Mouse (Mus musculus): ENCODE results near the gene Rack1. TPM values are rescaled to one million over a fixed set of nuclear protein-coding genes. Genes with fewer than 3 reads are reported as not detected.
"Not testable (repeated sequence)": the region's sequence is repeated elsewhere in the genome, so short reads cannot be mapped to it uniquely, and the experiment has no call there.

The Rack1 gene
- polyA plus RNA-seq, 1 experiment from 2014 or later = 390 TPM

DNA sequence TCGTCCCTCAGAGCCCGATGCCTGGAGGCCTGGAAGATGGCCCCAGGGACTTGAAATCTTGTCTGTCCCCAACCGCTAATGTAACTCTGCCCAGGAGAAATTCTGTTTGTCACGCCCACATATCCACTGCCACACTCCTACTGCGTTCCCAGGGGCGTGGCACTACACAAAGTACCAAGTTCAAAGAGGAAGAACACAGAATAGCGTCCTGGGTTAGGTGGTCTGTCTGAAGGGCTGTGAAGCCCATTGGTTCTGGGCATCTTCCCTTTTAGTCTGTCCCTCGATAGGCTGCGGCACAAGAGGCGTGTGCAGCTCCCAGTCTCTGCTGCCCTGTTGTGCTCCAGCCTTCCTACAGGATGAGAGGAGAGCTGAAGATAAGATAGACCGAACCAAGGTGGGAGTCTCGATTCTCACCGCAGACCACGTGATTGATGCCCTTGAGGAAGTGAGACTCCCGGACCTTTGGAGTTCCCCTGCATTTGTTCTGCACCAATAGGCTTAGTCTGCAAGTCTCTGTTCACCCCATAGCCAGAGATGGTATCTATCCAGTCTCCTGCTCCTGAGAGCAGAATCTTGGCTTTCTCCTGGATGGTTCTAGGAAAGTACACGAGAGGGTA is 38.2 kb downstream of the Rack1 start:
- peak overlapping the region; percentile 82 for H3K4me2 ChIP-seq (ENCODE audit: low read depth, low read length)
- peak overlapping the region; percentile 82 for H3K9ac ChIP-seq (ENCODE audit: low read length)
- H3K27me3 ChIP-seq (ENCODE audit: control insufficient read depth, insufficient read depth, low read length) = no peaks in the 10 kb centered on the region
- no peaks in the 10 kb centered on the region for H3K36me3 ChIP-seq (ENCODE audit: control insufficient read depth, insufficient read depth)
- H3K9me3 ChIP-seq (replicated peaks; ENCODE audit: control insufficient read depth, low read length) = no peaks in the 10 kb centered on the region
- under 1% methylated on average over 16 of the region's 16 CpGs for WGBS
- no peak overlapping the region; the same call in 1 of the 2 replicates for H3K27ac ChIP-seq (ENCODE audit: low read length)
- no peak; the same call in 1 of the 2 replicates for ATAC-seq (replicated peaks; ENCODE audit: extremely low read depth, insufficient read depth, low FRiP score)
- peak overlapping the region; percentile 91 for H3K4me3 ChIP-seq (ENCODE audit: low read length)
- peaks cover 11% of the 10 kb centered on the region for H3K4me1 ChIP-seq (ENCODE audit: control insufficient read depth, insufficient read depth, low read length)

DNA sequence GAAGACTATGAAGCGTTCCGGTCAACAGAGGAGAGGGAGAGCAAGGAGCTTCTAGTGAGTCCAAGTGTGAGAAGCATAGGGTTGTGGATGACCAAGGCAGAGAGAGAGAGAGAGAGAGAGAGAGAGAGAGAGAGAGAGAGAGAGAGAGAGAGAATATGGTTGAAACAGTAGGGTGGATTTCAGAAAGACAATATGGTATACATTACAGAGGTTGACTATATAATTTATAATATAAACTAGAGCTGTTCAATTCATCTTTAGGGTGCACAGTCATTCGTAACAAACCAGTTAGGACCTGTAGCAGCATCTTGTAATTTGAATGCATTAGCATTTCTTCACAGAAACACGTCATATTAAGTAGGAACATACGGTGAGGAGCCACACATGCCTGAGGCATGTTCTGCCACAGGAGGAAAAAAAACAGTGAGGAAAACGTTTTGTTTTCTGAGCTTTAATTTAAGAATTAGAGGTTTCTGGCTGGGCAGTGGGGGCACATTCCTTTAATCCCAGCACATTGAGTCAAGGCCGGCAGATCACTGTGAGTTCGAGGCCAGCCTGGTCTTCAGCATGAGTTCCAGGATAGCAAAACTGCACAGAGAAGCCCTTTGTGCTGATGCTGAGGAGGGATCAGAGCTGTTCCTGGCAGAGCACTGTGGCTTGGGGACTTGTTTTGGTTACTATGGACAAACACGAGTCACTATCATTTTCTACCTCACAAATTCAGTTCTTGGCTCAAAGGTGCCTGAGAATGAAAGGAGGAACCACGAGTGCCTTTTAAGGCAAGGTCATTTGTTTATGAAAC is 38.9 kb downstream of the Rack1 start:
- Histone ChIP-seq H3K27me3 (ENCODE audit: control insufficient read depth, insufficient read depth, low read length) (no peaks in the 10 kb centered on the region), H3K4me3 (ENCODE audit: low read length) (peak overlapping the region; percentile 91), H3K9ac (ENCODE audit: low read length) (no peak overlapping the region), H3K9me3 (replicated peaks; ENCODE audit: control insufficient read depth, low read length) (no peaks in the 10 kb centered on the region), H3K36me3 (ENCODE audit: control insufficient read depth, insufficient read depth) (no peaks in the 10 kb centered on the region), H3K27ac (ENCODE audit: low read length) (no peak overlapping the region), H3K4me2 (ENCODE audit: low read depth, low read length) (peak overlapping the region; percentile 82; the same call in 1 of the 2 replicates), H3K4me1 (ENCODE audit: control insufficient read depth, insufficient read depth, low read length) (peaks cover 11% of the 10 kb centered on the region)
- no peak for ATAC-seq (replicated peaks; ENCODE audit: extremely low read depth, insufficient read depth, low FRiP score)
- WGBS = 72% methylated on average over 10 of the region's 10 CpGs

DNA sequence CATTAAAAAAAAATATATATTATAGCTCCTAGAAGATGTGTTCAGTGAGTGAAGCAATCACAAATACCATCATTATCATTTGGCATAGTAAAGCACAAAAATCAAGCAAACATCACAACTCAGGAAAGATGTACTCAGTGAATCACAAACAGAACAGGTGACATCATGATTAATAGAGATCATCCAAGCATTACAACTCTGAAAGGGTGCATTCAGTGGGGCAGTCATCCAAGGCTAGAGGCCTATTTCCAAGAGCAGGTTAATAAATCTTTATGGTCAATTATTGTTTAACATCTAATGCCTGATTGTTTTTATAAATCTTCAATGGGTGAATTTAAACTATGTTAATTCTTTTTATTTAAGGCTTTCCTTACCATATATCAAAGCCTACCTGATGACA is 40.7 kb downstream of the Rack1 start:
- H3K27me3 ChIP-seq (ENCODE audit: control insufficient read depth, insufficient read depth, low read length) = no peaks in the 10 kb centered on the region
- H3K9ac ChIP-seq (ENCODE audit: low read length) = no peak overlapping the region
- H3K9me3 ChIP-seq (replicated peaks; ENCODE audit: control insufficient read depth, low read length) = no peaks in the 10 kb centered on the region
- ATAC-seq (replicated peaks; ENCODE audit: extremely low read depth, insufficient read depth, low FRiP score) = no peak
- peaks cover 11% of the 10 kb centered on the region for H3K4me1 ChIP-seq (ENCODE audit: control insufficient read depth, insufficient read depth, low read length)
- H3K27ac ChIP-seq (ENCODE audit: low read length) = no peak overlapping the region
- H3K4me3 ChIP-seq (ENCODE audit: low read length) = no peak overlapping the region
- H3K4me2 ChIP-seq (ENCODE audit: low read depth, low read length) = no peak overlapping the region
- no peaks in the 10 kb centered on the region for H3K36me3 ChIP-seq (ENCODE audit: control insufficient read depth, insufficient read depth)

DNA sequence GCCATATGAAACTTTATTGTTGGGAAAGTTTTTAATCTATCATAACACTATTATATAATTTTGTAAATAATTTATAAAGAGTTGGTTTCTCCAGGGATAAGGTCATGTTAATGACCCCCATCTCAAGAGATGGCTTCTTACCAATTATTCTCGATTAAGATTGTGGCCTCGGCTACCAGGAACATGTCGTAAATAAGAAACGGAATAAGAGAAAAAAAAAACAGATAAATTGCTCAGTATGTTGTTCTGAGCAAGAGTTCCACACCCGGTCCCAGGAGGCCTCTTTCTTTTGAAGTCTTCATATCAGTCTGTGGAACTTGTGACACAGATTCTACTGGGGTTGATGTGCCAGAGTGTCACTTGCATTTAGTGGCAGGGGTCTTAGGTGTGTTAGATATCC is 41.1 kb downstream of the Rack1 start:
- ATAC-seq (replicated peaks; ENCODE audit: extremely low read depth, insufficient read depth, low FRiP score) = no peak
- Histone ChIP-seq H3K36me3 (ENCODE audit: control insufficient read depth, insufficient read depth) (no peaks in the 10 kb centered on the region), H3K9me3 (replicated peaks; ENCODE audit: control insufficient read depth, low read length) (no peaks in the 10 kb centered on the region), H3K4me3 (ENCODE audit: low read length) (no peak overlapping the region), H3K27me3 (ENCODE audit: control insufficient read depth, insufficient read depth, low read length) (no peaks in the 10 kb centered on the region), H3K9ac (ENCODE audit: low read length) (no peak overlapping the region), H3K4me2 (ENCODE audit: low read depth, low read length) (no peak overlapping the region), H3K27ac (ENCODE audit: low read length) (no peak overlapping the region), H3K4me1 (ENCODE audit: control insufficient read depth, insufficient read depth, low read length) (peaks cover 11% of the 10 kb centered on the region)
- WGBS = 81% methylated on average over 5 of the region's 5 CpGs

DNA sequence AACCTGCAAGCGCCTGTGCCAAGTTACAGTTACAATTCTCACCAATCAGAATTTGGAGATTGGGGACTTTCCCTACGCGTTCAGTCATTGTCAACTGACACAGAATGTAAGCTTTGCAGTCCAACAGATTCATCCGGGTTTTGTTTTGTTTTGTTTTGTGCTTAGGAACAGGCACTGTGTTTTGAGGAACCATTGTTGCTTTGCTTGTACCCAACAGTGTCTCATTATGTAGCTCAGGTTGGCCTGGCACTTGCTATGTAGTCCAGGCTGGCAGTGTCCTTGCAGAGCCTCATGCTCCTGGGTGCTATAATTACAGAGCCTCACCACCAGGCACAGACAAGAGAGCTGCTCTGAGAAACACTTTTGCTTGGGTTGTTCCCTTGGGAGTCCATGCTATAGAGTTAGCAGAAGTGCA is 42.3 kb downstream of the Rack1 start:
- Histone ChIP-seq H3K4me1 (ENCODE audit: control insufficient read depth, insufficient read depth, low read length) (peaks cover 7% of the 10 kb centered on the region), H3K27me3 (ENCODE audit: control insufficient read depth, insufficient read depth, low read length) (no peaks in the 10 kb centered on the region), H3K4me3 (ENCODE audit: low read length) (no peak overlapping the region), H3K4me2 (ENCODE audit: low read depth, low read length) (no peak overlapping the region), H3K9ac (ENCODE audit: low read length) (no peak overlapping the region), H3K27ac (ENCODE audit: low read length) (no peak overlapping the region), H3K9me3 (replicated peaks; ENCODE audit: control insufficient read depth, low read length) (no peaks in the 10 kb centered on the region), H3K36me3 (ENCODE audit: control insufficient read depth, insufficient read depth) (no peaks in the 10 kb centered on the region)
- ATAC-seq (replicated peaks; ENCODE audit: extremely low read depth, insufficient read depth, low FRiP score) = no peak
- WGBS = 75% methylated on average over 4 of the region's 4 CpGs

DNA sequence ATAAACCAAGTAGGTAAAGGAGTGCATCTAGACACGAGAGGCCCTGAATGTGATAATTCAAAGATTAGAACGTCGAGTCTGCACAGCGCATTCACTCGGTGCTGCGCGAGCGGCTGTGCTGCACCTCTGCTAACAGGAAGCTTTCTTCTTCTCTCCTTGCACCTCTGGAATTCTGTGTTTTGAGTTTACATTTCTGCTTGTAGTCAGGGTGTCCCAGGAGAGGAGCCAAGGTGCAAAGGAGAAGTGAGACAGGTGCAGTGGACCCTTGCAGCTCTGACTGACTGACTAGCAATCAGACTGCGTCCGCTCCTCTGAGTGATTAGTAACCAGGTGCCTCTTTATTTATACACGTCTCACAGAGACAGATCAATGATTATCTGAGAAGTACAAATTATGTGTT is 43.1 kb downstream of the Rack1 start:
- Histone ChIP-seq H3K4me1 (ENCODE audit: control insufficient read depth, insufficient read depth, low read length) (peaks cover 6% of the 10 kb centered on the region), H3K27me3 (ENCODE audit: control insufficient read depth, insufficient read depth, low read length) (no peaks in the 10 kb centered on the region), H3K4me3 (ENCODE audit: low read length) (no peak overlapping the region), H3K27ac (ENCODE audit: low read length) (no peak overlapping the region), H3K9me3 (replicated peaks; ENCODE audit: control insufficient read depth, low read length) (no peaks in the 10 kb centered on the region), H3K36me3 (ENCODE audit: control insufficient read depth, insufficient read depth) (no peaks in the 10 kb centered on the region), H3K9ac (ENCODE audit: low read length) (no peak overlapping the region), H3K4me2 (ENCODE audit: low read depth, low read length) (no peak overlapping the region)
- 75% methylated on average over 11 of the region's 11 CpGs for WGBS
- ATAC-seq (replicated peaks; ENCODE audit: extremely low read depth, insufficient read depth, low FRiP score) = no peak

DNA sequence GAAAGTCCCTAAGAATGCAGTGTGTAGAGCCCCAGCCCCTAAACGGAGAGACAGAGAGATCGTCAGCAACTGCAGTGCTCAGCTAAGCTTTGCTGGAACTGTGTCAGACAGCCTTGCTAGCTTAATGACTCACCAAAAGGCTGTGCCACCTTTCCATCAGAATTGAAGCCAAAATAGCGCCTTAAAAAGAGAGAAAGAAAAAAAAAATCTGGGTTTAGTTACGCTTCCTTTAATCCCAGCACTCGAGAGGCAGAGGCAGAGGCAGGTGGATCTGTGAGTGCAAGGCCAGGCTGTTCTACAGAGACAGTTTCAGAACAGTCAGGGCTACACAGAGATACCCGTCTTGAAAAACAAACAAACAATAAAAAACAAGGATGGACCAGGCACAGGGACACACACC is 44.2 kb downstream of the Rack1 start:
- Histone ChIP-seq H3K4me3 (ENCODE audit: low read length) (no peak overlapping the region), H3K9me3 (replicated peaks; ENCODE audit: control insufficient read depth, low read length) (no peaks in the 10 kb centered on the region), H3K36me3 (ENCODE audit: control insufficient read depth, insufficient read depth) (no peaks in the 10 kb centered on the region), H3K27me3 (ENCODE audit: control insufficient read depth, insufficient read depth, low read length) (no peaks in the 10 kb centered on the region; the same call in 1 of the 2 replicates), H3K27ac (ENCODE audit: low read length) (no peak overlapping the region), H3K4me1 (ENCODE audit: control insufficient read depth, insufficient read depth, low read length) (no peaks in the 10 kb centered on the region), H3K9ac (ENCODE audit: low read length) (no peak overlapping the region), H3K4me2 (ENCODE audit: low read depth, low read length) (no peak overlapping the region)
- no peak for ATAC-seq (replicated peaks; ENCODE audit: extremely low read depth, insufficient read depth, low FRiP score)
- WGBS = 61% methylated on average over 6 of the region's 6 CpGs

DNA sequence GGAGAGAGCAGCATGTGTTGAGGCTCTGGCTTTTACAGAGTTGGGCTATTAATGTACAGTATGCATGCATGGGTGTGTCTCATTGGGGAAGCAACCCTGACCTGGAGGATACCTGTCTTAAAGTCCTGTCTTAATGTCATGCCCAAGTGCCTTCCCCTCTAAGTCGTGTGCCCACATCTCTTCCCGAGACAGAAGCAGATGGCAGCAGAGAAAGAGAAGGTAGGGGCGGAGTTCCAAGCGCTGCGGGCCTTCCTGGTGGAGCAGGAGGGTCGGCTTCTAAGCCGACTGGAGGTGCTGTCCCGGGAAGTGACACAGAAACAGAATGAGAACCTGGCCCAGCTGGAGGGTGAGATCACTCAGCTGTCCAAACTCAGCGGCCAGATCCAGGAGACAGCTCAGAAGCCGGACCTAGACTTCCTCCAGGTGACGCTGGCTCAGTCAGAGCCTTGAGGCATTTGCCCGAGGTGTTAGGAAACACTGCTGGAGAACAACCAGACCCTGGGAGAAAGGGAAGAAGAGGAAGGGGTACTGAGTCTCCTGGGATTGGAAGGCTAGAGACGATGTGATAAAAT is 45.2 kb downstream of the Rack1 start:
- Histone ChIP-seq H3K9me3 (replicated peaks; ENCODE audit: control insufficient read depth, low read length) (no peaks in the 10 kb centered on the region), H3K27me3 (ENCODE audit: control insufficient read depth, insufficient read depth, low read length) (no peaks in the 10 kb centered on the region; the same call in 1 of the 2 replicates), H3K9ac (ENCODE audit: low read length) (no peak overlapping the region), H3K4me1 (ENCODE audit: control insufficient read depth, insufficient read depth, low read length) (no peaks in the 10 kb centered on the region), H3K27ac (ENCODE audit: low read length) (no peak overlapping the region), H3K36me3 (ENCODE audit: control insufficient read depth, insufficient read depth) (no peaks in the 10 kb centered on the region), H3K4me3 (ENCODE audit: low read length) (no peak overlapping the region), H3K4me2 (ENCODE audit: low read depth, low read length) (no peak overlapping the region)
- no peak for ATAC-seq (replicated peaks; ENCODE audit: extremely low read depth, insufficient read depth, low FRiP score)
- 32% methylated on average over 13 of the region's 13 CpGs for WGBS

DNA sequence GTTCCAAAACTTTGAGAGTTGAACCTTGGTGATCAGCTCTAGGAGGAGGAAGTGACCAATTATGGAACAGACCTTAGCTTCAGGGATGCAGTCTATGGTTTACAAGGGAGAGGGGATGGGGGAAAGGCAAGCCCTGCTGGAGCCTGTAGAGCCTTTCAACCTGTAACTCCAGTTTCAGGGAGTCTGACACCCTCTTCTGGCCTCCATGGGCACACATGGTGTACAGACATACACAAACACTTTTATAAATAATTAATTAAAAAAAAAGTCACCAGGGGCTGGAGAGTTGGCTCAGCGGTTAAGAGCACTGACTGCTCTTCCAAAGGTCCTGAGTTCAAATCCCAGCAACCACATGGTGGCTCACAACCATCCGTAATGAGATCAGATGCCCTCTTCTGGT is 46.2 kb downstream of the Rack1 start:
- not testable (repeated sequence) for H3K27ac ChIP-seq (ENCODE audit: low read length); H3K9me3 ChIP-seq (replicated peaks; ENCODE audit: control insufficient read depth, low read length); H3K36me3 ChIP-seq (ENCODE audit: control insufficient read depth, insufficient read depth); H3K4me2 ChIP-seq (ENCODE audit: low read depth, low read length); ATAC-seq (replicated peaks; ENCODE audit: extremely low read depth, insufficient read depth, low FRiP score); H3K4me3 ChIP-seq (ENCODE audit: low read length); H3K4me1 ChIP-seq (ENCODE audit: control insufficient read depth, insufficient read depth, low read length); H3K27me3 ChIP-seq (ENCODE audit: control insufficient read depth, insufficient read depth, low read length); H3K9ac ChIP-seq (ENCODE audit: low read length)
- 72% methylated on average over 2 of the region's 2 CpGs for WGBS
